Mouse (Mus musculus): ENCODE data around the gene Hnrnpll. TPM values are rescaled to one million over a fixed set of nuclear protein-coding genes. Genes with fewer than 3 reads are reported as not detected.

The Hnrnpll gene
- polyA plus RNA-seq, 1 experiment from 2014 or later = 51.5 TPM

GRCm38 (mm10) chr17:80063386-80063785 is 1.3 kb upstream of the Hnrnpll start:
- H3K27me3 ChIP-seq (ENCODE audit: control insufficient read depth, insufficient read depth, low read length) = no peaks in the 10 kb centered on the region
- peak overlapping the region; percentile 92 for H3K4me2 ChIP-seq
- H3K4me1 ChIP-seq (ENCODE audit: control insufficient read depth, insufficient read depth, low read length) = peaks cover 4% of the 10 kb centered on the region; the same call in 1 of the 2 replicates
- H3K4me3 ChIP-seq (ENCODE audit: low read depth, low read length) = peak overlapping the region; percentile 79
- 61% methylated on average over 10 of the region's 10 CpGs for WGBS (ENCODE audit: insufficient replicate concordance)
- H3K9ac ChIP-seq (ENCODE audit: low read depth, low read length) = peak overlapping the region; percentile 97; the same call in 1 of the 2 replicates
- no peak for ATAC-seq (replicated peaks; ENCODE audit: insufficient number of reproducible peaks, low FRiP score, low TSS enrichment)
- H3K27ac ChIP-seq (ENCODE audit: low read depth, low read length) = no peak overlapping the region; the same call in 1 of the 2 replicates
- H3K9me3 ChIP-seq (replicated peaks; ENCODE audit: control insufficient read depth, low read length) = no peaks in the 10 kb centered on the region
- H3K36me3 ChIP-seq (ENCODE audit: control insufficient read depth, insufficient read depth, low read length) = no peaks in the 10 kb centered on the region

GRCm38 (mm10) chr17:80062620-80063010 is 481 bp upstream of the Hnrnpll start:
- Histone ChIP-seq H3K27me3 (ENCODE audit: control insufficient read depth, insufficient read depth, low read length) (no peaks in the 10 kb centered on the region), H3K4me2 (peak overlapping the region; percentile 92), H3K9ac (ENCODE audit: low read depth, low read length) (peak overlapping the region; percentile 97), H3K36me3 (ENCODE audit: control insufficient read depth, insufficient read depth, low read length) (no peaks in the 10 kb centered on the region), H3K4me3 (ENCODE audit: low read depth, low read length) (peak overlapping the region; percentile 79), H3K9me3 (replicated peaks; ENCODE audit: control insufficient read depth, low read length) (no peaks in the 10 kb centered on the region), H3K27ac (ENCODE audit: low read depth, low read length) (peak overlapping the region; percentile 99), H3K4me1 (ENCODE audit: control insufficient read depth, insufficient read depth, low read length) (peaks cover 6% of the 10 kb centered on the region; the same call in 1 of the 2 replicates)
- ATAC-seq (replicated peaks; ENCODE audit: insufficient number of reproducible peaks, low FRiP score, low TSS enrichment) = no peak
- WGBS (ENCODE audit: insufficient replicate concordance) = 2% methylated on average over 15 of the region's 15 CpGs

GRCm38 (mm10) chr17:80060828-80061782 is 1.0 kb downstream of the Hnrnpll start:
- H3K27me3 ChIP-seq (ENCODE audit: control insufficient read depth, insufficient read depth, low read length) = no peaks in the 10 kb centered on the region
- H3K9me3 ChIP-seq (replicated peaks; ENCODE audit: control insufficient read depth, low read length) = no peaks in the 10 kb centered on the region
- H3K36me3 ChIP-seq (ENCODE audit: control insufficient read depth, insufficient read depth, low read length) = no peaks in the 10 kb centered on the region
- under 1% methylated on average over 83 of the region's 83 CpGs for WGBS (ENCODE audit: insufficient replicate concordance)
- H3K9ac ChIP-seq (ENCODE audit: low read depth, low read length) = peak overlapping the region; percentile 97
- H3K4me3 ChIP-seq (ENCODE audit: low read depth, low read length) = peak overlapping the region; percentile 79
- peak; percentile 5; the same call in 1 of the 2 replicates for ATAC-seq (replicated peaks; ENCODE audit: insufficient number of reproducible peaks, low FRiP score, low TSS enrichment)
- H3K27ac ChIP-seq (ENCODE audit: low read depth, low read length) = peak overlapping the region; percentile 99
- peak overlapping the region; percentile 92 for H3K4me2 ChIP-seq
- peaks cover 6% of the 10 kb centered on the region; the same call in 1 of the 2 replicates for H3K4me1 ChIP-seq (ENCODE audit: control insufficient read depth, insufficient read depth, low read length)

DNA sequence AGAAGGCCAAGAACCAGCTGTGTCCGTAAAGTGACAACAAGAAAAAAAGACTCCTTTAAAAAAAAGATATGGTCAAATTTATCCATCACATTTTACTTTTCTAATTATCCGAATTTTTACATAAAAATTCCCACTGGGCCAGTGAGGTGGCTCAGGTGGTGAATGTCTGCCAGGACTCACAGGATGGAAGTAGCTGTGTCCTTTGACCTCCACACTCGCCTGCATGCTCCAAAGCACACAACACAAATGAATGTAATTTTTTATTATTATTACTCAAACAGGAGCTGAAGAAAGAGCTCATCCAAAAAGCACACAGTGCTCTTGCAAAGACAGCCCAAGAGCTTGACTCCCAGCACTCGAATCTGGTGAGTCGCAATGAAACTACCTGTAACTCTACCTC is 2.0 kb downstream of the Hnrnpll start:
- H3K4me1 ChIP-seq (ENCODE audit: control insufficient read depth, insufficient read depth, low read length) = peaks cover 6% of the 10 kb centered on the region; the same call in 1 of the 2 replicates
- peak overlapping the region; percentile 79 for H3K4me3 ChIP-seq (ENCODE audit: low read depth, low read length)
- peak overlapping the region; percentile 99 for H3K27ac ChIP-seq (ENCODE audit: low read depth, low read length)
- peak overlapping the region; percentile 97 for H3K9ac ChIP-seq (ENCODE audit: low read depth, low read length)
- H3K36me3 ChIP-seq (ENCODE audit: control insufficient read depth, insufficient read depth, low read length) = no peaks in the 10 kb centered on the region
- no peaks in the 10 kb centered on the region for H3K27me3 ChIP-seq (ENCODE audit: control insufficient read depth, insufficient read depth, low read length)
- WGBS (ENCODE audit: insufficient replicate concordance) = 16% methylated on average over 5 of the region's 5 CpGs
- no peak for ATAC-seq (replicated peaks; ENCODE audit: insufficient number of reproducible peaks, low FRiP score, low TSS enrichment)
- H3K9me3 ChIP-seq (replicated peaks; ENCODE audit: control insufficient read depth, low read length) = no peaks in the 10 kb centered on the region
- peak overlapping the region; percentile 92 for H3K4me2 ChIP-seq

- Histone ChIP-seq H3K27me3 (ENCODE audit: control insufficient read depth, insufficient read depth, low read length) (no peaks in the 10 kb centered on the region), H3K9me3 (replicated peaks; ENCODE audit: control insufficient read depth, low read length) (no peaks in the 10 kb centered on the region), H3K9ac (ENCODE audit: low read depth, low read length) (no peak overlapping the region; the same call in 1 of the 2 replicates), H3K4me3 (ENCODE audit: low read depth, low read length) (peak overlapping the region; percentile 79), H3K4me2 (peak overlapping the region; percentile 92), H3K4me1 (ENCODE audit: control insufficient read depth, insufficient read depth, low read length) (peaks cover 8% of the 10 kb centered on the region; the same call in 1 of the 2 replicates), H3K27ac (ENCODE audit: low read depth, low read length) (no peak overlapping the region), H3K36me3 (ENCODE audit: control insufficient read depth, insufficient read depth, low read length) (no peaks in the 10 kb centered on the region)
- 15% methylated on average over 1 of the region's 1 CpGs for WGBS (ENCODE audit: insufficient replicate concordance)
- ATAC-seq (replicated peaks; ENCODE audit: insufficient number of reproducible peaks, low FRiP score, low TSS enrichment) = no peak
Measured at GRCm38 (mm10) chr17:80059731-80060130, 2.4 kb downstream of the Hnrnpll start.

GRCm38 (mm10) chr17:80058501-80058900 is 3.6 kb downstream of the Hnrnpll start:
- no peak overlapping the region for H3K27ac ChIP-seq (ENCODE audit: low read depth, low read length)
- no peaks in the 10 kb centered on the region for H3K9me3 ChIP-seq (replicated peaks; ENCODE audit: control insufficient read depth, low read length)
- no peaks in the 10 kb centered on the region for H3K27me3 ChIP-seq (ENCODE audit: control insufficient read depth, insufficient read depth, low read length)
- 29% methylated on average over 1 of the region's 1 CpGs for WGBS (ENCODE audit: insufficient replicate concordance)
- no peak for ATAC-seq (replicated peaks; ENCODE audit: insufficient number of reproducible peaks, low FRiP score, low TSS enrichment)
- peaks cover 8% of the 10 kb centered on the region; the same call in 1 of the 2 replicates for H3K4me1 ChIP-seq (ENCODE audit: control insufficient read depth, insufficient read depth, low read length)
- no peak overlapping the region for H3K4me3 ChIP-seq (ENCODE audit: low read depth, low read length)
- no peak overlapping the region for H3K9ac ChIP-seq (ENCODE audit: low read depth, low read length)
- peak overlapping the region; percentile 22 for H3K4me2 ChIP-seq
- H3K36me3 ChIP-seq (ENCODE audit: control insufficient read depth, insufficient read depth, low read length) = no peaks in the 10 kb centered on the region

- Histone ChIP-seq H3K4me2 (peak overlapping the region; percentile 53), H3K4me3 (ENCODE audit: low read depth, low read length) (peak overlapping the region; percentile 17; the same call in 1 of the 2 replicates), H3K27ac (ENCODE audit: low read depth, low read length) (no peak overlapping the region; the same call in 1 of the 2 replicates), H3K4me1 (ENCODE audit: control insufficient read depth, insufficient read depth, low read length) (peaks cover 5% of the 10 kb centered on the region; the same call in 1 of the 2 replicates), H3K36me3 (ENCODE audit: control insufficient read depth, insufficient read depth, low read length) (peaks cover 7% of the 10 kb centered on the region), H3K9me3 (replicated peaks; ENCODE audit: control insufficient read depth, low read length) (no peaks in the 10 kb centered on the region), H3K9ac (ENCODE audit: low read depth, low read length) (no peak overlapping the region), H3K27me3 (ENCODE audit: control insufficient read depth, insufficient read depth, low read length) (no peaks in the 10 kb centered on the region)
- WGBS (ENCODE audit: insufficient replicate concordance) = 63% methylated on average over 27 of the region's 27 CpGs
- peak; percentile 49; the same call in 1 of the 2 replicates for ATAC-seq (replicated peaks; ENCODE audit: insufficient number of reproducible peaks, low FRiP score, low TSS enrichment)
Measured at GRCm38 (mm10) chr17:80053931-80054734, 8.0 kb downstream of the Hnrnpll start.

GRCm38 (mm10) chr17:80051682-80052081 is 10.5 kb downstream of the Hnrnpll start:
- H3K27ac ChIP-seq (ENCODE audit: low read depth, low read length) = no peak overlapping the region
- H3K9me3 ChIP-seq (replicated peaks; ENCODE audit: control insufficient read depth, low read length) = no peaks in the 10 kb centered on the region
- H3K27me3 ChIP-seq (ENCODE audit: control insufficient read depth, insufficient read depth, low read length) = no peaks in the 10 kb centered on the region
- 82% methylated on average over 1 of the region's 1 CpGs for WGBS (ENCODE audit: insufficient replicate concordance)
- ATAC-seq (replicated peaks; ENCODE audit: insufficient number of reproducible peaks, low FRiP score, low TSS enrichment) = no peak
- H3K4me1 ChIP-seq (ENCODE audit: control insufficient read depth, insufficient read depth, low read length) = peaks cover 2% of the 10 kb centered on the region; the same call in 1 of the 2 replicates
- H3K9ac ChIP-seq (ENCODE audit: low read depth, low read length) = no peak overlapping the region
- H3K4me2 ChIP-seq = no peak overlapping the region
- no peak overlapping the region for H3K4me3 ChIP-seq (ENCODE audit: low read depth, low read length)
- H3K36me3 ChIP-seq (ENCODE audit: control insufficient read depth, insufficient read depth, low read length) = peaks cover 15% of the 10 kb centered on the region
